Mouse (Mus musculus) liver, embryonic 14.5 days (tissue): ENCODE results near the gene Gatb.

Experiments
- CTCF ChIP-seq: IDR thresholded peaks from 2 replicates; pipeline ENCODE4 v1.5.1; 2016; ENCODE audit warnings: antibody characterized with exemption, low read depth, control low read depth
- EP300 ChIP-seq: IDR thresholded peaks from 2 replicates; pipeline ENCODE4 v1.6.1; 2016; ENCODE audit warnings: antibody characterized with exemption, low read depth

GRCm38 (mm10) chr3:85664591-85665171 lies 90.8 kb downstream of the Gatb start:
- TF ChIP-seq EP300 (no peak), CTCF (no peak)
